Mouse (Mus musculus): ENCODE results near the gene Wdr20. TPM values are rescaled to one million over a fixed set of nuclear protein-coding genes. Genes with fewer than 3 reads are reported as not detected.
"Not testable (repeated sequence)": the region's sequence is repeated elsewhere in the genome, so short reads cannot be mapped to it uniquely, and the experiment has no call there.

Wdr20 gene
- 26.9 and 29.9 TPM in 2 replicates for polyA plus RNA-seq (2015; fragmentation: Nextera tagmentation; extraction: Ambion mirVana)

DNA sequence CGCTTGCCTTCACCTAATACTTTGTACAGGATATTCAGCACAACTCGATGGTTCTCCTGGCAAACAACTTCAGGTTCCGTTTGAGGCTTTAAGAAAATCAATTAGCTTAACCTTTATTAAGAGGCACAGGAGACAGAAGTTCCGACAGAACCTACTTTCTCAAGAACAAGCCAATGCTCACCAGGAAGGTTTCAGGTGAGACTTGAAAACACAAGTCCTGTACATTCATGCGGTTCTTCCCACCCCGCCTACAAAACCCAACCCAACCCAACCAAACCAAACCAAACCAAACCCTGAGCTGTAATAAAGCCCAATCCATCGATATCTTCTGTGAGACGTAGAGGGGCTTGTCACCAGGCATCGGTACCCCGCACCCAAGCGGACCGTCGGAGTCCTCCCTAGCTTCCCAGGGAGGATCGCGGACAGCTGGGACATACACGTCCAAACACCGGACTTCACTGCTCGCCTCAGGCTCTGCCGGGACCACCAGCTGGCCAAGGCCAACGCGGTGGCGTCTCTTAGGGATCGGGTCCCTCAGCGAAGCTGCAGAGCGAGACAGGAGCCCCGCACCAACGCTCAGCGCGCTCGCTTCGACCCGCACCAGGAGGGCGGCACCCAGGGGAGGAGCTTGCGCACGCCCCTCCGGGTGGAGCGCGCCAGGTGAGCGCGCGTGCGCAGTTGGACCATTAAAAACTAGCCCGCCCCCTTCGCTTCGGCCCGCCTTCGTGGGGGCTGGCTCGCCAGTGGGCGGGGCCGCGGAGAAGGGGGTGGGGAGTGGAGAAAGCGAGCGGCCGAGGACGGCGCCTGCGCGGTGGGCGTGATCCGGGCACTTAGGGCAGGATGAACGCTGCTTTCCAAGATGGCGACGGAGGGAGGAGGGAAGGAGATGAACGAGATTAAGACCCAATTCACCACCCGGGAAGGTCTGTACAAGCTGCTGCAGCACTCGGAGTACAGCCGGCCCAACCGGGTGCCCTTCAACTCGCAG, at the start of gene Wdr20:
TSS of gene Wdr20 (plus strand) at position 775 of the 988 bp plus-strand sequence.
- 1% methylated on average over 69 of the region's 69 CpGs for WGBS
- H3K36me3 ChIP-seq (ENCODE audit: poor library complexity, severe bottlenecking): no peaks in the 10 kb centered on the region
- no peaks in the 10 kb centered on the region for H3K9me3 ChIP-seq (replicated peaks)
- peaks cover 24% of the 10 kb centered on the region for H3K4me1 ChIP-seq
- peak within 1 kb of the TSS; percentile 99 for H3K4me3 ChIP-seq
- ATAC-seq: peak; percentile 96
- H3K27me3 ChIP-seq: peaks cover 16% of the 10 kb centered on the region
- H3K27ac ChIP-seq: peak within 1 kb of the TSS; percentile 89
- peak within 1 kb of the TSS; percentile 98 for H3K9ac ChIP-seq
- peak within 1 kb of the TSS; percentile 94 for H3K4me2 ChIP-seq

DNA sequence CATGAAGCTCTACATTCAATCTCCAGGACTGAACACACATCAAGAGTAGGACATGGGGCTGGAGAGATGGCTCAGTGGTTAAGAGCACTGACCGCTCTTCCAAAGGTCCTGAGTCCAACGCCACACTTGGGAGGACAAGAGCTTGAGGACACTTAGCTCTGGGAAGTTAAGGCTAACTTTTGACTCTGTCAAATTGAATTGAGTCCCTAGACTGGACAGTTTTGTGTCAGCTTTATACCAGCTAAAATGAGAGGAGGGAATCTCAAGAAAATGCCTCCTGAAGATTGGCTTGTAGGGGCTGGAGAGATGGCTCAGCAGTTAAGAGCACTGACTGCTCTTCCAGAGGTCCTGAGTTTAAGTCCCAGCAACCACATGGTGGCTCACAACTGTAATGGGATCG, 48.8 kb upstream of the Wdr20 start:
- H3K4me3 ChIP-seq; H3K9ac ChIP-seq; H3K4me2 ChIP-seq; H3K9me3 ChIP-seq (replicated peaks); H3K27me3 ChIP-seq; H3K27ac ChIP-seq; ATAC-seq: not testable (repeated sequence)
- Histone ChIP-seq H3K36me3 (ENCODE audit: poor library complexity, severe bottlenecking) (peaks cover 73% of the 10 kb centered on the region), H3K4me1 (peaks cover 13% of the 10 kb centered on the region; the same call in 1 of the 2 replicates)
- WGBS: 86% methylated on average over 3 of the region's 3 CpGs

DNA sequence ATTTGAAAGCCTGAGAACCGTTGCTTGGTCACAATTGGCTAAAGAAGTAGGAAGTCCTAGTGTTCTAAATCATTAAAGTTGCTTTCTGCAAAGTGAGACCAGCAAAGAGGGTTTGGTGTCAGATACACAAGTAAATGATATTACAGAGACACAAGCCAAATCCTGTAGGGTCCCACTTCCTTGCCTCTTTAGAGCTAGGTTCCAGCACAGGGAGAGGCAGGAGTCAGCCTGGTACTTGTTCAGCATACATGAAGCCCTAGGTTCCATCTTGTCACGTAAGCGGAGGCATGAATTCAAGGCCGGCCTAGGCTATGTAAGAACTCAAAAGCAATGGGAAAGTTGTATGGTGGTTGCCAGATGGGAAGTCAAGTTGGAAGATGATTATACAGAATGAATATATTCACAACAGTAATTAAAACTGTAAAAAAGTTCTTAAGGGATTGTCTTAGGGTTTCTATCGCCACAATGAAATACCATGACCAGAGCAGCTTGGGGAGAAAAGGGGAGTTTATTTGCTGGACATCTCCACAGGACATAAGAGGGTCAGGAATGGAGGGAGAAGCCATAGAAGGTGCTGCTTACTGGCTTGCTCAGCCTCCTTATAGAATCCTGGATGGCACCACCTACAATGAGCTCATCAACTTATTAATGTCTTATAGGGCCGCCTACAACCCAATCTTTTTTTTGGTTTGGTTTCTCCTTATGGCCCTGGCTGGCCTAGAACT, 47.7 kb upstream of the Wdr20 start:
- WGBS: 87% methylated on average over 6 of the region's 6 CpGs
- Histone ChIP-seq H3K9ac (no peak overlapping the region), H3K36me3 (ENCODE audit: poor library complexity, severe bottlenecking) (peaks cover 81% of the 10 kb centered on the region), H3K4me1 (peaks cover 22% of the 10 kb centered on the region), H3K9me3 (replicated peaks) (no peaks in the 10 kb centered on the region), H3K27me3 (no peaks in the 10 kb centered on the region), H3K4me2 (no peak overlapping the region), H3K4me3 (no peak overlapping the region), H3K27ac (no peak overlapping the region)
- no peak for ATAC-seq

DNA sequence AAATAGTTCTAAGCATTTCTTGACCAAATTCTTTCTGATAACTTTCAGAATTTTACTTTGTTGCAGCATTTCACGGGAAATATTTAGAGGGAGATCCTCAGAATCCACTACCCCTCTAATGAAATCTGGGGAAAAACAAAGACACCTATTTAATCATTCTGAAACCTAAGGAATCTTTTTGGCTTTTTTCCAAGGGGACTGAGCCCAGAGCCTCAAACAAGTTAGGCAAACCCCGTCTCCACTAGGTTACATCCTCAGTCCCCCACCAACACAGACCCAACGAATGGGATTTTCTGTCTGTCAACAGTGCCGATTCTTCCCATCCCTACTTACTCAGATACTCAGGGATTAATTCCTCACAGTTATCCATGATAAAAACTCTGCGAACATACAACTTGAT, 44.4 kb upstream of the Wdr20 start:
- H3K27ac ChIP-seq; H3K9me3 ChIP-seq (replicated peaks); H3K4me3 ChIP-seq; H3K9ac ChIP-seq; H3K27me3 ChIP-seq; ATAC-seq: not testable (repeated sequence)
- 58% methylated on average over 5 of the region's 5 CpGs for WGBS
- Histone ChIP-seq H3K4me1 (peaks cover 21% of the 10 kb centered on the region), H3K4me2 (peak overlapping the region; percentile 24; the same call in 1 of the 2 replicates), H3K36me3 (ENCODE audit: poor library complexity, severe bottlenecking) (peaks cover 53% of the 10 kb centered on the region)

DNA sequence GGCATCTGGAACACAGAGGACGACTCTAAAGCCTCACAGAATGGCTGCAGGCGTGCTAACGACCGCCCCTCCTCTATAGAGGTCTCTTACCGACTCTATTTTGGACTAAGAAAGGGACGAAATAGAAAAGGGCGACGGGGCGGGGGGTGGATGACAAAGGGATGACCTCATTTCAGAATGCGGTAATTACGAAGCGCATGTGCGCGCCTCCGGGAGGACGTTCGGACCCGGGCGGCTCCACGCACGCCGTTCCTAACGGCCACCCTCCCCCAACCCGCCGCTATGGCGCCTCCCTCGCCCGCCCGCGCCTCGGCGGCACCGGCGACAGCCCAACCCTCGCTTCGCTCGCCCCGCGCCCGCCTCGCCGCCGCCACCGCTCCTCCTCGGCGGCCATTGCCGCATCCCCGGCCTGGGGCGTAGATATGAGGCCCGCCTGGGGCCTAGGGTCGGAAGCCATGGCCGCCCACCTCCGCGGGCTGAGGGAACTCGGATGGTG, 42.0 kb upstream of the Wdr20 start:
- peaks cover 3% of the 10 kb centered on the region; the same call in 1 of the 2 replicates for H3K27me3 ChIP-seq
- no peaks in the 10 kb centered on the region for H3K9me3 ChIP-seq (replicated peaks)
- peaks cover 29% of the 10 kb centered on the region for H3K36me3 ChIP-seq (ENCODE audit: poor library complexity, severe bottlenecking)
- under 1% methylated on average over 48 of the region's 55 CpGs for WGBS
- H3K4me3 ChIP-seq: peak overlapping the region; percentile 98
- H3K9ac ChIP-seq: peak overlapping the region; percentile 99
- ATAC-seq: peak; percentile 36; the same call in 1 of the 2 replicates
- H3K27ac ChIP-seq: peak overlapping the region; percentile 97
- H3K4me1 ChIP-seq: peaks cover 20% of the 10 kb centered on the region
- peak overlapping the region; percentile 68 for H3K4me2 ChIP-seq

DNA sequence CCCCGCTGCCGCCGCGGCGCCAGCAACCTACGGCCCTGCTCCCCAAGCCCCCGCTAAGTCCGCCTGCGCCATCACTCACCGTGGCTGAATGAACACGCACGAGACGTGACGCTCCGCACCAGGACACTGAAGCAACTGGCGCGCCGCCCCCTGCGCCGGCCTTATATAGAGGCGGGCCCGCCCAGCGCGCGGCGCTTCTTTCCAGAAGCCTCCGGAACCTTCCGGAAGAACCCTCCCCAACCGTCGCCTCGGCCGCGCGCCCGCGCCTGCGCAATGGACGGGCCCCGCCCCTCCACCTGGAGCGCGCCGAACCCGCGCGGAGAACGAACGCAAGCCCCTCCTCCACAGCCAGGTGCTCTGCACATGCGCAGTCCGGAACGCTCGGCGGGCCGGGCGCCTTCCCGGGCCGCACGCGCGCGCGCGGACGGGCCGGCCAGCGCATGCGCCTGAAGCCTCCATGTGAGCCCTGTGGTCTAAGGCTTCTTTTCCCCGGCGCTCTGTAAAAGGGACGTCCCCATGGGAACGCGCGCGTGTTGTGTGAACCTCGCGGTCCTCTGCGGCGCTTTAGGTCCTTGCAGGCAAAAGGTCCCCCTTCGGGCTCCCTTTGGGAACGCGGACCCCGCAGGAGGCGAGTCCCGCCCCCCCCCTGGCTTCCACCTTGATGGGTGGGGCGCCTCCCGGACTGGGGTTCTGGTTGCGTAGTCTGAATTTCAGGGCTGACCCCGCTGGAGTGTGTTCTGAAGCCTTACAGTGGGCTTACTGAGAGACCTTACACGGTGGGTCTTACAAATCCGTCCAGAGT, 41.4 kb upstream of the Wdr20 start:
- Histone ChIP-seq H3K9me3 (replicated peaks) (no peaks in the 10 kb centered on the region), H3K4me1 (peaks cover 20% of the 10 kb centered on the region), H3K27me3 (peaks cover 3% of the 10 kb centered on the region; the same call in 1 of the 2 replicates), H3K9ac (peak overlapping the region; percentile 99), H3K4me2 (peak overlapping the region; percentile 68), H3K36me3 (ENCODE audit: poor library complexity, severe bottlenecking) (peaks cover 27% of the 10 kb centered on the region), H3K4me3 (peak overlapping the region; percentile 98), H3K27ac (peak overlapping the region; percentile 97)
- peak; percentile 96 for ATAC-seq
- WGBS: under 1% methylated on average over 89 of the region's 89 CpGs

DNA sequence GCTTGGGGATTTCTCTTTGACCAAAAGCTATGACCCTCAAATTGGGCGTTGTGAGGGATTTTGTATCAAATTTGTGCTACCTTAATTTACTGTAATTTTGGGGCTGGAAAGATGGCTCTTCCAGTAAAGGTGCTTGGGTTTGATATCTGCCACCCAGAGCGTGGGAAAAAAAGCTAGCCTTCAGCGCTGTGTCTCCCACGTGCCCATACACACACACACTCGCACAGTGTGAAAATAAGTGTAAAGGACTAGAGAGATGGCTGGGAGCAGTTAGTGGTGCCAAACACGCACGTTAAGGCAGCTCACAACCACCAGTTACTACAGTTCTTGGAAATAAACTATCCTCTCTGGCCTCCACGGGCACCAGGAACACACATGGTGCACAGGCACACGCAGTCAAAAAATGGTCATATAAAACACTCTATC, 40.8 kb upstream of the Wdr20 start:
- 47% methylated on average over 9 of the region's 9 CpGs for WGBS
- Histone ChIP-seq H3K9me3 (replicated peaks) (no peaks in the 10 kb centered on the region), H3K27me3 (peaks cover 3% of the 10 kb centered on the region; the same call in 1 of the 2 replicates), H3K27ac (peak overlapping the region; percentile 81), H3K4me3 (peak overlapping the region; percentile 98), H3K9ac (peak overlapping the region; percentile 85), H3K4me2 (peak overlapping the region; percentile 67), H3K4me1 (peaks cover 20% of the 10 kb centered on the region), H3K36me3 (ENCODE audit: poor library complexity, severe bottlenecking) (peaks cover 21% of the 10 kb centered on the region)
- no peak for ATAC-seq

DNA sequence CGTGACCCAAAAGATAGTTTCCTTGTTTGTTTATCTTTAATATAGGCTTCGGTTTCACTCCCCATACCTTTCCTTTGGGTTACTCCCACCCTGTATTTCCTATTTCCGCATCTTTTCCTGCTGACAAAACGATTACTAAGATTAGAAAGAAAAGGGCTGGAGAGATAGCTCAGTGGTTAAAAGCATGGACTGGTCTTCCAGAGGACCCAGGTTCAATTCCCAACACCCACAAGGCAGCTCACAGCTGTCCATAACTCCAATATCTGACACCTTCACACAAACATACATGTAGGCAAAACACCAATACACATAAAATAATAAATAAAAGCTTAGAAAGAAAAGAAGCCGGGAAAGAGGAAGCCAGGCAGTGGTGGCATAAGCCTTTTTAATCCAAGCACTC, 40.3 kb upstream of the Wdr20 start:
- Histone ChIP-seq H3K36me3 (ENCODE audit: poor library complexity, severe bottlenecking) (peaks cover 19% of the 10 kb centered on the region), H3K27ac (no peak overlapping the region), H3K4me3 (no peak overlapping the region; the same call in 1 of the 2 replicates), H3K4me2 (no peak overlapping the region), H3K27me3 (peaks cover 3% of the 10 kb centered on the region; the same call in 1 of the 2 replicates), H3K9me3 (replicated peaks) (no peaks in the 10 kb centered on the region), H3K4me1 (peaks cover 20% of the 10 kb centered on the region), H3K9ac (no peak overlapping the region)
- WGBS: 71% methylated on average over 5 of the region's 5 CpGs
- ATAC-seq: no peak

DNA sequence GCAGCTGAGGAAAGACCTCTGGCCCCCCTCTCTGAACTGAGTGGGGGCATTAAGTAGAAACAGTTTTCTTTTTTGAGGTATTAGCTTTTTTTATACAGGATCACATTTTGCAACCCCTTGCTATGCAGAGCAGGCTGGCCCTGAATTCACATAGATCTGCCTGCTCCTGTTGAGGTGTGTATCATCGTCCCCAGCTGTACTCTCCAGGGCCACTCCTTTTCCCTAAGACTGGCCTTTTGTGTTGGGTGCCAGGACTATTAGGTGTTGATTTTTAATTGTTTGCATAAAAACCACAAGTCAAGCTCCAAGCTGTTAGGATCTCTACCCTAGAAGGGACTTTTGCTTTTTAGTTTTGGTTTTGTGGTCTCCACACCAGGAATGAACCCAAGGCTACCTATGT, 39.7 kb upstream of the Wdr20 start:
- Histone ChIP-seq H3K27ac (no peak overlapping the region), H3K27me3 (peaks cover 3% of the 10 kb centered on the region; the same call in 1 of the 2 replicates), H3K36me3 (ENCODE audit: poor library complexity, severe bottlenecking) (peaks cover 14% of the 10 kb centered on the region), H3K4me1 (peaks cover 20% of the 10 kb centered on the region), H3K4me2 (no peak overlapping the region), H3K4me3 (no peak overlapping the region), H3K9ac (no peak overlapping the region), H3K9me3 (replicated peaks) (no peaks in the 10 kb centered on the region)
- no peak for ATAC-seq
- WGBS: 95% methylated on average over 1 of the region's 1 CpGs

DNA sequence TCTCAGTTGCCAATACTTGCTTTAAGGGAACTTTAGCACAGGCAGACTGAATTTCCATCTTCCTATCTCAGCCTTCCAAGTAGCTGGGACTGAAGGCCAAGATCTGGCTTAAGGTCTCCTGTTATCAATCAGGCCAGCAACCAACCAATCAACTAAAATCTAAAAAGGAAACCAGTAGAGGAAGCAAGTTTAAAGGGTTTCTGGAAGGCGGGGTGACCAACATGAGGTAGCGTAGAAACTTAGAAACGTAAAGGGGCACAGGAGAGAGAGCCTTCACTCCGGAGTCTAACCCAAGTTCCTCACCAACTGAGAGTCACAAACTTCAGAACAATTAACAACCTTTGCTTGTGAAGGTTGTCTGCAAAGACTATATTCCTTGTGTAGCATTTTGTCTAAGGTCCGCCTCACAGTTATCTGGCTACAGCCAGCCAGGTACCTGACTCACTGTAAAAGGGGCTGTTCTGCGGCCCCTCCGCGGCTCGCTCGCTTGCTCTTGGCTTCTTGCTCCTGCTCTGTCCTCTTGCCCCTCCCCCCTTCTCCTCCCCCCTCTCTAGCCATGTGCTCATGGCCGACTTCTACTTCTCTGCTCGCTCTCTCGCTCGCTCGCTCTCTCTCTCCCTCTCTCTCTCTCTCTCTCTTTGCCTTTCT, 39.1 kb upstream of the Wdr20 start:
- peaks cover 10% of the 10 kb centered on the region for H3K36me3 ChIP-seq (ENCODE audit: poor library complexity, severe bottlenecking)
- peaks cover 17% of the 10 kb centered on the region for H3K4me1 ChIP-seq
- H3K9ac ChIP-seq: peak overlapping the region; percentile 26; the same call in 1 of the 2 replicates
- no peak overlapping the region for H3K4me2 ChIP-seq
- WGBS: 49% methylated on average over 15 of the region's 15 CpGs
- no peaks in the 10 kb centered on the region for H3K9me3 ChIP-seq (replicated peaks)
- no peak for ATAC-seq
- H3K27me3 ChIP-seq: peaks cover 3% of the 10 kb centered on the region; the same call in 1 of the 2 replicates
- H3K27ac ChIP-seq: no peak overlapping the region
- no peak overlapping the region for H3K4me3 ChIP-seq

DNA sequence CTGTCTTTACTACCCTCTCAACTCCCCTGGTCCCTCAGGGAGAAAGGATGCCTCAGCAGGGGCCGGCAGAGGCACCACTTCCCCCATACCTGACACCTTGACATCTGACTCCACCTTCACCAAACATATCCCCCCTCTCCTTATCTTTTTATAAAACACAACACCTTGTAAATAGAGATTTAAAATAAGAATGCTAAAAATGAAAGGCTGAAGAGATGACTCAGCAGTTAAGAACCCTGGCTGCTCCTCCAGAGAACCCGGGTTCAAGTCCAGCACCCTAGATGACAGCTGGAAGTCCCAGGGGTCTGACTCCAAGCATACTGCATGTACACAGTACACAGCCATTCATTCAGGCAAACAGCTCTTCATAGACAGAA, 38.6 kb upstream of the Wdr20 start:
- peaks cover 3% of the 10 kb centered on the region; the same call in 1 of the 2 replicates for H3K27me3 ChIP-seq
- H3K4me3 ChIP-seq: no peak overlapping the region
- peak overlapping the region; percentile 26; the same call in 1 of the 2 replicates for H3K9ac ChIP-seq
- H3K4me2 ChIP-seq: no peak overlapping the region
- peaks cover 14% of the 10 kb centered on the region for H3K4me1 ChIP-seq
- 66% methylated on average over 2 of the region's 2 CpGs for WGBS
- H3K9me3 ChIP-seq (replicated peaks): no peaks in the 10 kb centered on the region
- no peak overlapping the region for H3K27ac ChIP-seq
- H3K36me3 ChIP-seq (ENCODE audit: poor library complexity, severe bottlenecking): peaks cover 7% of the 10 kb centered on the region
- no peak for ATAC-seq
